Mouse (Mus musculus) lung, postnatal 0 days (tissue): ENCODE measurements around the gene Epas1.

Source experiments
- CTCF ChIP-seq: IDR thresholded peaks from 2 replicates; pipeline ENCODE4 v1.5.1; 2016; ENCODE audit warnings: antibody characterized with exemption, mild to moderate bottlenecking
- EP300 ChIP-seq: IDR thresholded peaks from 2 replicates; pipeline ENCODE4 v1.6.1; 2016; ENCODE audit warnings: antibody characterized with exemption, mild to moderate bottlenecking, control low read depth

DNA sequence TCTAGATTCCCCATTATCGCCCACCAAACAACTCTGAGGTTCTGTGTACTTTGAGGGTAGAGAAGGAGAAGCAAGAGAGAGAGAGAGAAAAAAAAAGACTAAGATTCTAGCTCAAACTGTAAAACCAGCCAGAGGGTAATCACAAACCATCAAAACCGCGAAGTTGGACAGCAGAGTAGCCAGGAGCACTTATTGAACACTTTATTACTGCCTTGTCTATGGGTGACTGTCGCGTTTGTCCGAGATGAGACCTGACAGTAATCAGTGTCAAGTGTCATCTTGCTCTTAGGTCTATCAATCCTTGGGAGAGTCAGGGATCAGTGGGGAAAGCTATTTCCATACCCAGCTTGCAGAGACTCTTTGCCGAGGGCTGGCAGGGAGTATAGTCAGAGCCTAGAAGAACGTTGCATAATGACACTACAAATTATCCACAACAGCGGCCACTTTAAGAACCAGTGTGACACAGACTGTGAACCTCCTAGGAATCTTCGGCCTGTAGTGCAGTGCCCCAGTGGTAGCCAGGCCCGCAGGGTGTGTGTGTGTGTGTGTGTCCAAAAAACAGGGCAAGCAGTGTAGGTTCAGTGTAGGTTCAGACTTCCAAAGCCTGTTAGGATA, 2.2 kb downstream of the Epas1 start:
- TF ChIP-seq CTCF, result no peak
- no peak for TF ChIP-seq EP300
